Comparison of ENCODE assay signal across 8 mouse cellular contexts in genomic region chr19:61140342-61141206, GRCm38 (mm10). TPM values are rescaled to one million over a fixed set of nuclear protein-coding genes. Genes with fewer than 3 reads are reported as not detected.
DNase-seq lines count a peak whose midpoint lies in the region; ATAC-seq lines count a peak whose summit lies in the region.

Zfp950 (minus strand) TSS chr19:61140840.

- no peaks in the 10 kb centered on the region for H3K27me3 ChIP-seq in heart, embryonic 10.5 days (ENCODE audit: insufficient read depth, poor library complexity, severe bottlenecking)
- no peaks in the 10 kb centered on the region for H3K27me3 ChIP-seq in kidney, embryonic 15.5 days

- H3K27ac ChIP-seq in heart, embryonic 10.5 days, result peak within 1 kb of the TSS; percentile 86
- peak within 1 kb of the TSS; percentile 78 for H3K27ac ChIP-seq in kidney, embryonic 15.5 days

- H3K4me2 ChIP-seq in kidney, embryonic 15.5 days, result peak within 1 kb of the TSS; percentile 82

- WGBS in heart, embryonic 10.5 days, result under 1% methylated on average over 18 of the region's 18 CpGs
- WGBS in kidney, embryonic 15.5 days, result under 1% methylated on average over 18 of the region's 18 CpGs

- peaks cover 5% of the 10 kb centered on the region for H3K36me3 ChIP-seq in heart, embryonic 10.5 days
- H3K36me3 ChIP-seq in kidney, embryonic 15.5 days, result peaks cover 5% of the 10 kb centered on the region; the same call in 1 of the 2 replicates

- H3K9ac ChIP-seq in kidney, embryonic 15.5 days, result peak within 1 kb of the TSS; percentile 72

- ATAC-seq in erythroblast, adult 5-6 weeks (replicated peaks; ENCODE audit: low FRiP score, poor library complexity, severe bottlenecking), result peak; percentile 99
- ATAC-seq in kidney, embryonic 15.5 days (replicated peaks; ENCODE audit: low FRiP score), result peak; percentile 100
- peak; percentile 100 for ATAC-seq in monocyte, adult 5-6 weeks (replicated peaks; ENCODE audit: insufficient number of reproducible peaks, low FRiP score, low TSS enrichment, poor library complexity, severe bottlenecking)

- H3K4me3 ChIP-seq in heart, embryonic 10.5 days, result peak within 1 kb of the TSS; percentile 88
- H3K4me3 ChIP-seq in kidney, embryonic 15.5 days (replicated peaks), result peak within 1 kb of the TSS; percentile 90

- H3K4me1 ChIP-seq in heart, embryonic 10.5 days, result peaks cover 12% of the 10 kb centered on the region
- peaks cover 17% of the 10 kb centered on the region for H3K4me1 ChIP-seq in kidney, embryonic 15.5 days

- H3K9me3 ChIP-seq in heart, embryonic 10.5 days, result no peaks in the 10 kb centered on the region
- H3K9me3 ChIP-seq in kidney, embryonic 15.5 days (replicated peaks), result no peaks in the 10 kb centered on the region

- DNase-seq in B cell, adult 2 months, result peak; percentile 75 to 79
- peak; percentile 98 for DNase-seq in brain, adult 2 months (ENCODE audit: low read depth, low spot score)
- peak; percentile 96 for DNase-seq in heart, embryonic 10.5 days (ENCODE audit: low spot score)
- peak; percentile 85 for DNase-seq in liver
- DNase-seq in spleen, postnatal 4 days (ENCODE audit: low spot score in 2 of 2), result peak; percentile 79 to 85

RNA-seq across cellular contexts. Expression of gene Zfp950, which starts in this region (rescaled TPM):
- 30.3 and 42.1 TPM in 2 replicates for total RNA-seq in erythroblast, adult 5-6 weeks (2015; ENCODE audit: low replicate concordance)
- 46.4 and 50.7 TPM in 2 replicates for total RNA-seq in erythroblast, adult 5-6 weeks (2017; ENCODE audit: low replicate concordance)
- 21.8 and 26.0 TPM in 2 replicates for polyA plus RNA-seq in heart, embryonic 10.5 days (2016; fragmentation: Nextera tagmentation; extraction: Ambion mirVana)
- 37.4 and 44.4 TPM in 2 replicates for polyA plus RNA-seq in kidney, embryonic 15.5 days (2015; fragmentation: Nextera tagmentation; extraction: Ambion mirVana)
- 44.0 to 64.0 TPM (median 54.8 TPM) in 3 replicates for total RNA-seq in monocyte, adult 5-6 weeks (2017)

Comparison
In these comparisons a context has a peak if more than half of its experiments do, and no peak if none do; other contexts are left out.
1. Peak in every context shown above with its lines: DNase-seq, ATAC-seq, H3K4me3 ChIP-seq and H3K27ac ChIP-seq.